Mouse (Mus musculus) embryo, embryonic 10.5 days (tissue): ENCODE measurements around the gene Pcgf2.
A peak's percentile ranks its signal among the peaks of the same experiment; 100 is the strongest.
"Not testable (repeated sequence)": the region's sequence is repeated elsewhere in the genome, so short reads cannot be mapped to it uniquely, and the experiment has no call there.

Source experiments
- DNase-seq: peaks from one replicate; pipeline ENCODE4 v3.0.0-alpha.2; 2015; ENCODE audit warnings: low spot score

Pcgf2 gene

GRCm38 (mm10) chr11:97700003-97700745 lies at the start of gene Pcgf2:
TSS of gene Pcgf2 (minus strand) at chr11:97700497.
- peak; percentile 72 for DNase-seq

GRCm38 (mm10) chr11:97748496-97748895 lies 48.2 kb upstream of the Pcgf2 start:
- DNase-seq = no peak

GRCm38 (mm10) chr11:97747773-97748172 lies 47.5 kb upstream of the Pcgf2 start:
- no peak for DNase-seq

GRCm38 (mm10) chr11:97745331-97745721 lies 45.0 kb upstream of the Pcgf2 start:
- no peak for DNase-seq

- DNase-seq = peak; percentile 100
Observed at GRCm38 (mm10) chr11:97744718-97745330, 44.5 kb upstream of the Pcgf2 start.

GRCm38 (mm10) chr11:97744063-97744717 lies 43.9 kb upstream of the Pcgf2 start, which contains the start of gene Pip4k2b:
TSS of gene Pip4k2b (minus strand) at chr11:97744704.
- peak; percentile 54 for DNase-seq

- DNase-seq = no peak
Observed at GRCm38 (mm10) chr11:97743423-97743822, 43.1 kb upstream of the Pcgf2 start.

- DNase-seq = no peak
Observed at GRCm38 (mm10) chr11:97742591-97742990, 42.3 kb upstream of the Pcgf2 start.

- DNase-seq = no peak
Observed at GRCm38 (mm10) chr11:97742157-97742556, 41.9 kb upstream of the Pcgf2 start.

GRCm38 (mm10) chr11:97740190-97740589 lies 39.9 kb upstream of the Pcgf2 start:
- no peak for DNase-seq

GRCm38 (mm10) chr11:97739155-97739554 lies 38.9 kb upstream of the Pcgf2 start:
- no peak for DNase-seq

GRCm38 (mm10) chr11:97738703-97739102 lies 38.4 kb upstream of the Pcgf2 start:
- DNase-seq = peak; percentile 37

GRCm38 (mm10) chr11:97737600-97737999 lies 37.3 kb upstream of the Pcgf2 start:
- DNase-seq = no peak

GRCm38 (mm10) chr11:97736645-97737044 lies 36.3 kb upstream of the Pcgf2 start:
- no peak for DNase-seq

- not testable (repeated sequence) for DNase-seq
Observed at GRCm38 (mm10) chr11:97734810-97735209, 34.5 kb upstream of the Pcgf2 start.

- peak; percentile 81 for DNase-seq
Observed at GRCm38 (mm10) chr11:97733689-97734088, 33.4 kb upstream of the Pcgf2 start.

- no peak for DNase-seq
Observed at GRCm38 (mm10) chr11:97728730-97729129, 28.4 kb upstream of the Pcgf2 start.

GRCm38 (mm10) chr11:97728311-97728710 lies 28.0 kb upstream of the Pcgf2 start:
- DNase-seq = no peak

- DNase-seq = no peak
Observed at GRCm38 (mm10) chr11:97723709-97724108, 23.4 kb upstream of the Pcgf2 start.

- DNase-seq = no peak
Observed at GRCm38 (mm10) chr11:97721338-97721737, 21.0 kb upstream of the Pcgf2 start.

- DNase-seq = no peak
Observed at GRCm38 (mm10) chr11:97719041-97719440, 18.7 kb upstream of the Pcgf2 start.

- DNase-seq = no peak
Observed at GRCm38 (mm10) chr11:97718281-97718860, 18.1 kb upstream of the Pcgf2 start.
